Mouse (Mus musculus): ENCODE measurements around the gene Crybg1. TPM values are rescaled to one million over a fixed set of nuclear protein-coding genes. Genes with fewer than 3 reads are reported as not detected.

Gene Crybg1
- polyA plus RNA-seq, 1 experiment from 2014 or later = 1.5 TPM

- Histone ChIP-seq H3K9me3 (ENCODE audit: low read length) (no peaks in the 10 kb centered on the region), H3K4me2 (ENCODE audit: low read depth, low read length) (no peak overlapping the region)
These were observed 10.4 kb downstream of the Crybg1 start for GRCm38 (mm10) chr10:44138137-44138855.

DNA sequence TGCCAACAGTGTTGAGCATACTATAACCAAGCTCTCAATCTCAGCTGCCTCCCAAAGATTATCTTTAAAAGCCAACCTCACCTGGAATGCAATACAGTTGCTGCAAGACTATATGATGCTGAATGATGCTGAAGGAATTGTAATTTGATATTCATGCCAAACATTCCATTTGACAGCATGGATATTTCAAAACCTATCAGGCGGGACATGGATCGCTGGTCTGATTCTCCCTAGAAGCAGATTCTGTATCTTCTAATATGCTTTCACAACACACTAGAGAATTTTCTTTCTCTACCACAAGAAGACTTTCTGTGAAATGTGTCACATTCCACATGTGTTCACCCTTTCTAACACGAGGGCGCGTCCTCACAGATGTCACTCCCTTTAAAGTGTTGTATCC lies 22.6 kb downstream of the Crybg1 start:
- 75% methylated on average over 5 of the region's 5 CpGs for WGBS (ENCODE audit: insufficient replicate concordance)
- ATAC-seq (no peak), DNase-seq (no peak)
- Histone ChIP-seq H3K4me1 (ENCODE audit: insufficient read depth) (no peaks in the 10 kb centered on the region), H3K9me3 (ENCODE audit: low read length) (no peaks in the 10 kb centered on the region), H3K4me3 (ENCODE audit: low read depth, low read length) (no peak overlapping the region), H3K4me2 (ENCODE audit: low read depth, low read length) (no peak overlapping the region), H3K27me3 (ENCODE audit: insufficient read depth, low read length) (no peaks in the 10 kb centered on the region), H3K27ac (ENCODE audit: low read depth) (no peak overlapping the region), H3K36me3 (replicated peaks; ENCODE audit: insufficient read depth, low read length) (no peaks in the 10 kb centered on the region), H3K9ac (replicated peaks) (no peak overlapping the region)
- TF ChIP-seq CTCF (IDR thresholded peaks at IDR 0.05; ENCODE audit: low read depth) = no peak
- no peak for TF ChIP-seq EP300 (IDR thresholded peaks at IDR 0.05; ENCODE audit: low read depth)

More at GRCm38 (mm10) chr10:44138137-44138855, 10.4 kb downstream of the Crybg1 start:
- H3K4me3 ChIP-seq (ENCODE audit: low read depth, low read length) = no peak overlapping the region
- DNase-seq = no peak
- H3K36me3 ChIP-seq (replicated peaks; ENCODE audit: insufficient read depth, low read length) = no peaks in the 10 kb centered on the region
- ATAC-seq = no peak
- WGBS (ENCODE audit: insufficient replicate concordance) = 75% methylated on average over 13 of the region's 13 CpGs
- H3K27ac ChIP-seq (ENCODE audit: low read depth) = no peak overlapping the region
- no peaks in the 10 kb centered on the region for H3K27me3 ChIP-seq (ENCODE audit: insufficient read depth, low read length)
- no peak overlapping the region for H3K9ac ChIP-seq (replicated peaks)
- no peaks in the 10 kb centered on the region for H3K4me1 ChIP-seq (ENCODE audit: insufficient read depth)
- TF ChIP-seq CTCF (IDR thresholded peaks at IDR 0.05; ENCODE audit: low read depth) (no peak), EP300 (IDR thresholded peaks at IDR 0.05; ENCODE audit: low read depth) (no peak)

GRCm38 (mm10) chr10:44124400-44124933 lies 24.2 kb downstream of the Crybg1 start:
- H3K4me1 ChIP-seq (ENCODE audit: insufficient read depth) = no peaks in the 10 kb centered on the region
- H3K4me2 ChIP-seq (ENCODE audit: low read depth, low read length) = no peak overlapping the region
- 67% methylated on average over 6 of the region's 6 CpGs for WGBS (ENCODE audit: insufficient replicate concordance)
- no peak overlapping the region for H3K27ac ChIP-seq (ENCODE audit: low read depth)
- no peaks in the 10 kb centered on the region for H3K36me3 ChIP-seq (replicated peaks; ENCODE audit: insufficient read depth, low read length)
- no peaks in the 10 kb centered on the region for H3K27me3 ChIP-seq (ENCODE audit: insufficient read depth, low read length)
- no peaks in the 10 kb centered on the region for H3K9me3 ChIP-seq (ENCODE audit: low read length)
- H3K9ac ChIP-seq (replicated peaks) = no peak overlapping the region
- TF ChIP-seq EP300 (IDR thresholded peaks at IDR 0.05; ENCODE audit: low read depth) (no peak), CTCF (IDR thresholded peaks at IDR 0.05; ENCODE audit: low read depth) (no peak)
- ATAC-seq (no peak), DNase-seq (no peak)
- no peak overlapping the region for H3K4me3 ChIP-seq (ENCODE audit: low read depth, low read length)

DNA sequence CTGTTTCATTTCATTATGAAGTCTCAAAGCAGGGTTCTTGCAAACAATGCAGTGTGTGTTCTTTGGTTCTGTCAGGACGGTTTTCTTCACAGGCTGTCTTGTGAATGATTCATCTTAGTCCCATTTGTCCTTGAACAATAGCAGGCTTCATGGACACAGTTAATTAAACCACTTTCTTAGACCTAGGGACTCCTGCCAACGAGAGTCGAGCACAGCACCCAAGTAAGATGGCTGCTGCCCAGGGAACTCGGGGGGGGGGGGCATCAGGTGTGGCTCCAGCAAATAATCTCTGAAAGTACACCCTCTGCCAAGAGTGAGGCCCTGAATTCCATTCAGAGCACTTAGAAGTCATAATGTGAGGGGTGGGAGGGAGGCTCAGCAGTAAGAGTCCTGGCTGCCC lies 30.0 kb downstream of the Crybg1 start:
- no peak for DNase-seq
- H3K36me3 ChIP-seq (replicated peaks; ENCODE audit: insufficient read depth, low read length) = no peaks in the 10 kb centered on the region
- no peak for TF ChIP-seq EP300 (IDR thresholded peaks at IDR 0.05; ENCODE audit: low read depth)
- TF ChIP-seq CTCF (IDR thresholded peaks at IDR 0.05; ENCODE audit: low read depth) = no peak
- no peak overlapping the region for H3K4me3 ChIP-seq (ENCODE audit: low read depth, low read length)
- ATAC-seq = no peak
- no peak overlapping the region for H3K27ac ChIP-seq (ENCODE audit: low read depth)
- H3K9me3 ChIP-seq (ENCODE audit: low read length) = no peaks in the 10 kb centered on the region
- 65% methylated on average over 4 of the region's 4 CpGs for WGBS (ENCODE audit: insufficient replicate concordance)
- H3K4me2 ChIP-seq (ENCODE audit: low read depth, low read length) = no peak overlapping the region
- H3K9ac ChIP-seq (replicated peaks) = no peak overlapping the region
- H3K27me3 ChIP-seq (ENCODE audit: insufficient read depth, low read length) = no peaks in the 10 kb centered on the region
- no peaks in the 10 kb centered on the region for H3K4me1 ChIP-seq (ENCODE audit: insufficient read depth)

DNA sequence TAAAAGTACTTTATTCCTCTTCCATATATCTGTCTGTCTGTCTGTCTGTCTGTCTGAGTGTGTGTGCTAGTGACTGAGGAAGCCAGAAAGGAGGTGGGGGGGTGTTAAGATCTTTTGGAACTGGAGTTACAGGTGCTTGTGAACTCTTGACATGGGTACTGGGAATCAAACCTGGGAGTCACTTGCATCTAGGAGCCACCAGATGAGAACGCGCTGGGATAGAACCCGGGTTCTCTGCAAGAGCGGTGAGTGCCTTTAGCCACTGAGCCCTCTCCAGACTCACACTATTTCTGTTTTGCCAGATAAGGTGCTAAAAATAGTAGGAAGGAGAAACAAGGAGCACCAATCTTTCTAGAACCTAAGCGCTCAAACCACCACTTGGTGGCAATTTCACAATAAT lies 31.9 kb downstream of the Crybg1 start:
- no peak for ATAC-seq
- 47% methylated on average over 5 of the region's 5 CpGs for WGBS (ENCODE audit: insufficient replicate concordance)
- Histone ChIP-seq H3K9me3 (ENCODE audit: low read length) (no peaks in the 10 kb centered on the region), H3K9ac (replicated peaks) (no peak overlapping the region), H3K27ac (ENCODE audit: low read depth) (no peak overlapping the region), H3K4me3 (ENCODE audit: low read depth, low read length) (no peak overlapping the region), H3K4me1 (ENCODE audit: insufficient read depth) (no peaks in the 10 kb centered on the region), H3K36me3 (replicated peaks; ENCODE audit: insufficient read depth, low read length) (no peaks in the 10 kb centered on the region), H3K4me2 (ENCODE audit: low read depth, low read length) (no peak overlapping the region), H3K27me3 (ENCODE audit: insufficient read depth, low read length) (no peaks in the 10 kb centered on the region)
- TF ChIP-seq CTCF (IDR thresholded peaks at IDR 0.05; ENCODE audit: low read depth) (no peak), EP300 (IDR thresholded peaks at IDR 0.05; ENCODE audit: low read depth) (no peak)
- DNase-seq = no peak

DNA sequence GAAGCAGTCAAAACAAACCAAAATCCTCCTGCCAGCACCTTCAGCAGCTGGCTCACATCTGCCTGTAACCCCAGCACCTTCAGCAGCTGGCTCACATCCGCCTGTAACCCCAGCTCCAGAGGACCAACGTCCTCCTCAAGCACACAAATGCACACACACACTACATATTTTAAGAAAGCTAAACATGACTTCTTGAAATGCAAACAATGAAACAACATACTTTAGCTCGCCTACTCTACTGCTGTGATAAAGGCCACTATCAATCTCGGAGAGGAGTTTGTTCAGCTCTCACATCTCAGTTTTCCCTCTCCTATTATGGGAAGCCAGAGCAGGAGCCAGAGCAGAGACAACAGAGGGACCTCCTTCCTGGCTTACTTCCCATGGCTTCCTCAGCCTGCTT lies 34.0 kb downstream of the Crybg1 start:
- Histone ChIP-seq H3K9me3 (ENCODE audit: low read length) (no peaks in the 10 kb centered on the region), H3K4me2 (ENCODE audit: low read depth, low read length) (no peak overlapping the region), H3K36me3 (replicated peaks; ENCODE audit: insufficient read depth, low read length) (no peaks in the 10 kb centered on the region), H3K4me3 (ENCODE audit: low read depth, low read length) (no peak overlapping the region), H3K27me3 (ENCODE audit: insufficient read depth, low read length) (no peaks in the 10 kb centered on the region), H3K4me1 (ENCODE audit: insufficient read depth) (peaks cover 3% of the 10 kb centered on the region; the same call in 1 of the 2 replicates), H3K27ac (ENCODE audit: low read depth) (no peak overlapping the region), H3K9ac (replicated peaks) (no peak overlapping the region)
- 42% methylated on average over 4 of the region's 4 CpGs for WGBS (ENCODE audit: insufficient replicate concordance)
- ATAC-seq (no peak), DNase-seq (no peak)
- no peak for TF ChIP-seq EP300 (IDR thresholded peaks at IDR 0.05; ENCODE audit: low read depth)
- TF ChIP-seq CTCF (IDR thresholded peaks at IDR 0.05; ENCODE audit: low read depth) = no peak
